Mouse (Mus musculus): ENCODE measurements around the gene Flt3.

DNA sequence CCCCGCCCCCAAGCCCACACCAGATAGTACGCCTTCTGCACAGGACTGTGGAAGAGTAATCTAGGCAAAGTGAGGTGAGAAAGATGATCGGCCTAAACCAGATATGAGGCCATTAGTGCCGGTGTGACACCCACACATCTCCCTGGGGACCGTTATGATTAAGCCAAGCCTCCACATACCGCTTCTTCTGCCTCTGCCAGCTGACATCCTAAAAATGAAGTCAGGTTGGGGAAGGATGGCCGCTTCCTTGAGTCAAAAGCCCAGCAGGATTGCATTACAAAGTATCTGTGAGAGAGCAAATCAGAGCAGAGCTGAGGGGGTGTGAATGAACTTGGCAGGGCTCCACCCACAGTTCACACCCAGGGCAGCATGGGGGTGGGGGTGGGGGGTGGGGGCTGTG, 67.6 kb downstream of the Flt3 start:
- TF ChIP-seq CTCF (IDR thresholded peaks at IDR 0.05; ENCODE audit: borderline replicate concordance, insufficient read depth, low read depth, low read length) (no peak), POLR2A (IDR thresholded peaks at IDR 0.05; ENCODE audit: borderline replicate concordance, insufficient read depth, low read length) (no peak)

Measured in cerebellum, adult 2 months (tissue).